Mouse (Mus musculus): Measurements from ENCODE around the gene Adap1.
"Not testable (repeated sequence)": the region's sequence is repeated elsewhere in the genome, so short reads cannot be mapped to it uniquely, and the experiment has no call there.

Gene Adap1

GRCm38 (mm10) chr5:139349713-139350112 is 24.3 kb upstream of the Adap1 start:
- DNase-seq: no peak

- DNase-seq: no peak
These were observed 21.8 kb upstream of the Adap1 start for GRCm38 (mm10) chr5:139347225-139347624.

GRCm38 (mm10) chr5:139345364-139345714 is 19.9 kb upstream of the Adap1 start:
- DNase-seq: no peak

- DNase-seq: peak; percentile 86
These were observed 19.4 kb upstream of the Adap1 start for GRCm38 (mm10) chr5:139344687-139345363.

GRCm38 (mm10) chr5:139344021-139344686 is 18.7 kb upstream of the Adap1 start:
- peak; percentile 86 for DNase-seq

GRCm38 (mm10) chr5:139338891-139339290 is 13.5 kb upstream of the Adap1 start:
- DNase-seq: no peak

GRCm38 (mm10) chr5:139338403-139338802 is 13.0 kb upstream of the Adap1 start:
- no peak for DNase-seq

GRCm38 (mm10) chr5:139337826-139338370 is 12.5 kb upstream of the Adap1 start:
- DNase-seq: no peak

GRCm38 (mm10) chr5:139335634-139336033 is 10.2 kb upstream of the Adap1 start:
- DNase-seq: no peak

- not testable (repeated sequence) for DNase-seq
These were observed 9.0 kb upstream of the Adap1 start for GRCm38 (mm10) chr5:139334394-139334793.

GRCm38 (mm10) chr5:139333301-139334013 is 8.0 kb upstream of the Adap1 start:
- no peak for DNase-seq

GRCm38 (mm10) chr5:139332590-139333272 is 7.3 kb upstream of the Adap1 start:
- DNase-seq: no peak

- DNase-seq: peak; percentile 83
These were observed 6.3 kb upstream of the Adap1 start for GRCm38 (mm10) chr5:139331742-139332141.

GRCm38 (mm10) chr5:139330766-139331165 is 5.3 kb upstream of the Adap1 start:
- DNase-seq: no peak

GRCm38 (mm10) chr5:139327634-139328020 is 2.2 kb upstream of the Adap1 start:
- DNase-seq: no peak

GRCm38 (mm10) chr5:139326986-139327633 is 1.7 kb upstream of the Adap1 start:
- DNase-seq: no peak

GRCm38 (mm10) chr5:139326111-139326696 is 782 bp upstream of the Adap1 start:
- no peak for DNase-seq

GRCm38 (mm10) chr5:139324691-139325394 is 579 bp downstream of the Adap1 start:
- DNase-seq: peak; percentile 58

- DNase-seq: no peak
These were observed 1.4 kb downstream of the Adap1 start for GRCm38 (mm10) chr5:139324045-139324491.

- DNase-seq: peak; percentile 47
These were observed 2.0 kb downstream of the Adap1 start for GRCm38 (mm10) chr5:139323260-139323924.

- DNase-seq: no peak
These were observed 4.1 kb downstream of the Adap1 start for GRCm38 (mm10) chr5:139321331-139321730.

All from right cerebral cortex, postnatal 4 days (tissue).